Mouse (Mus musculus) spleen, postnatal 10 days (tissue): ENCODE data around the gene Rph3al.

Experiments used
- DNase-seq, 2 experiments: peaks; one replicate each; pipeline ENCODE4 v3.0.0; 2021 to 2022; ENCODE audit warnings: low spot score in 2 of 2

The Rph3al gene

DNA sequence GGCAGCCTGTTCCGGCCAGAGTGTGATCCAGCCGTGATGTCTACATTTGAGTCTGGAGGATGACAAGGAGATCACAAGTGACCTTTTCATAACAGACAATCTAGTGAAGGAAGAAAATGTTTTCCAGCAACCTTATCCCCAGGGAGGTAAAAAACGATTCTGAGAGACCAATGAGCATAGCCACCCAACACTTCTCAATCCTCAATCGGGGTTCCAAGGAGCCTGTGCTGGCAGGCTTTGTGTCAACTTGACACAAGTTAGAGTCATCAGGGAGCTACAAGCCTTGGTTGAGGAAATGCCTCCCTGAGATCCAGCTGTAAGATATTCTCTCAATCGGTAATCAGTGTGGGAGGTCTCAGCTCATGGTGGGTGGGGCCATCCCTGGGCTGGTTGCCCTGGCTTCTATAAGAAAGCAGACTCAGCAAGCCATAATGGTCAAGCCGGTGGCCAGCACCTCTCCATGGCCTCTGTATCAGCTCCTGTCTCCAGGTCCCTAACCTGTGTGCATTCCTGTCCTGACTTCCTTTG lies at the start of gene Rph3al:
Gene Rph3al, minus strand, starts transcription at position 51 of the 528 bp plus-strand sequence.
- DNase-seq, result no peak

DNA sequence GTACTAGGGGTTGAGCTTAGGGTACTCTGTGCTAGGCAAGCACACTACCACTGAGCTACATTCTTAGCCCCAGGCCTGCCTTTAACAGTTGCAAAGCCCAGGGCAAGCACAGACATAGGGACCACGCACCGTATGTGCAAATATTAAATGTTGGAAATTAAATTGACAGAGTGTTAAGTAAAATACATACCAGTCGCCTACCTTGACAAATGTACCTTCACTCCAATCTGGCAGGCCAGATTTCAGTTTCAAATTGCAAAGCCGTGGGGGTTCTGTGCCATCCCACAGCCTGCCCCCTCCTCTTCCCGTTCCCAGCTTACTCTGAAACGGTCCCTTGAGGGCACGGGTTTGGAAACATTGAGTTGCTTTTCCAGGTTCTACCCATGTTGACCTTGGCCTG lies 47.7 kb upstream of the Rph3al start:
- no peak for DNase-seq

DNA sequence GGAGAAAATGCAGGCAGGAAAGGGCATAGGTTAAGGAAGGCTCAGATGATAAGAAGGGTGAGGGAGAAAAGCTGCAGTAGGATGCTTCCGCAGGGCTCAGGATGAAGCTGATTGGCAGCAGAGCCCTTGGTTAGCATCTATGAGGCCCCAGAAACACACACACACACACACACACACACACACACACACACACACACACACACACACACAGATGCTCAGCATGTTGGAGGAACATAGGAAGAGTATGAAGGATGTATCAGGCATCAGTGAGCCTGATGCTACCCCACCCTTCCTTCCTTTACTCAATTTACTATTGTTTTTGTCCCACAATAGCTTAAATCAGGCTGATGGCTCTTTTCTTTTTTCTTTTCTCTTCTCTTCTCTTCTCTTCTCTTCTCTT lies 46.4 kb upstream of the Rph3al start:
- DNase-seq, result no peak

DNA sequence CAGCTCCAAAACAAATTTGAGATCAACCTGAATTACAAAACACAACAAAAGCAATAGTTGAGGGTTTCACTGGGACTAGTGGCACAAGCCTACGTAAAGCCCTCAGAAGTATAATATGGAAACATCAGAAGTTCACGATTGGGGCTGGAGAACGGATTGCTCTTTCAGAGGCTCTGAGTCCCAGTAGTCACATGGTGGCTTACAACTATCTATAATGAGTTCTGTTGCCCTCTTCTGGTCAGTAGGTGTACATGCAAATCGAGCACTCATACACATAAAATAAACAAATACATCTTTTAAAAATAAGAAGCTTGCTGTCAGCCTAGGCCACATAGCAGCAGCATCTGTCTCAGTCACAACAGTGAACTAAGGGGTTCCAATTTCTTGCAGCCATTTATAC lies 45.0 kb upstream of the Rph3al start:
- DNase-seq, result no peak

DNA sequence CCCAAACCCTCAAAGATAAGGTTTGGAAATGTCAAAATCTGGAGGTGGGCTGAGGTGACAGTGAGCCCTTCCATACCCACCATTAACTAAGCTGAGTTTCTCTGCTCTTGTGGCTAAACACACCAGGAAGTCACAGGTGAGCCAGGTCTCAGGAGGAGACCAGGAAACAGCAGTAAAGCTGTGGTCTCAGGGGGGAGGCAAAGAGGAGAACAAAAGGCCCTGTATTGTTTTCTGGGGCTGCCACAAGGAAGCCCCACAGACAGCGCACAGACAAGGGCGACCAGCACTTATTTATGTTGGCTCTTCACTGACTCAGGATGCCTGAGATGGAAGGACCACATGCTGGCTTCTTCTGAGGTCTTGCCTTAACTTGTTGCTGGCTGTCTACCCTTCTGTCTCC lies 42.2 kb upstream of the Rph3al start:
- no peak for DNase-seq

DNA sequence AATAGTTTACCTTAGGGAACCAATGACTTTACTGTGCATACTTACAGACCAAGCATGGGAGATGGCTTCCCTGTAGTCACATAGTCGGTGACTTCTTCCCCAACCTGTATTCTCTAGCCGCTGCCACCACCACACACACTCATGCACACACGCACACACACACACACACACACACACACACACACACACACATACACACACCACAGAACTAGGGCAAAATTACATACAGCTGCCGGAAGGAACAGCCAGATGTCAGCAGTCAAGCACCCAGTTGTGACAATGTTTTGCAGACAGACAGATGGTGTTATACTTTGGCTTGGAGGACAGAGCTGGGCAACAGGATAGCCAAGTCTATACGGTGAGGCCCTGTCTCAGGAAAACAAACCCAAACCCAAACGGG lies 39.8 kb upstream of the Rph3al start:
- DNase-seq, result peak in 1 of 2 experiments; percentile 47

DNA sequence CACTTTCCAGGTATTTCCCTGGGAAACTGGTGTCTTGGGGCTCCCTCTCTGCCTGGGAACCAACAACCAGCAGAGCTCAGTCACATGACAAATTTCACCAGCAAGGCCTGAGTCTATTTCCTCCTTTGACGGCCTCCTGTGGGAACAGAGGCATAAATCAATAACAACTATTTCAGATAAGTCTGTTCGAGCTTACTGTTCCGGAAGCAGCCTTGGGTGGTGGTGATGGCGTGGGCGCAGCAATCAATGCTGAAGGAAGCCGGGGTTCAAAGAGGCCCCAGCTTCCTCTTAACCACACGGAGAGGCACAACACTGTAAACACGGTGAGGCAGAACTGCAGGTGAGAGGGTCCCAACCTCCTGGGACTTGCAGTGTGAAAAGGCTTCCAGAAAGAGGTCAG lies 38.5 kb upstream of the Rph3al start:
- DNase-seq, result peak in 1 of 2 experiments; percentile 74

DNA sequence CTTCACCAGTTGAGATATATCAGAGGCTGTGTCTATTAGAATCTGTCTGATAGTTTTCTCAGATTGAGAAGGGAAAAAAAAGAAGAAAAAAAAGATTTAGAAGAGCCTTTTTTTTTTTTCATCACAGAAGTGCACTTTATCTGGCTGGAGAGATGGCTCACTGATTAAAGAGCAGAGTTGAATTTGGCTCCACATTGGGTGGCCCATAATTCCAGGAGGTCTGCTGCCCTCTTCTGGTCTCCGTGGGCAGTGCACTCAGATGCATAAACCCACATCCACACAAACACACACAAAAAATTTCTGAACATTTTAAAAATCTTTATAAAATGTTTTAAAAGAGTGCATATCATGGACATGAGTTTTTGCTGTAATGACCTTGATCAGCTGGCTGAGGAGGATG lies 35.8 kb upstream of the Rph3al start:
- DNase-seq, result peak in 1 of 2 experiments; percentile 49

DNA sequence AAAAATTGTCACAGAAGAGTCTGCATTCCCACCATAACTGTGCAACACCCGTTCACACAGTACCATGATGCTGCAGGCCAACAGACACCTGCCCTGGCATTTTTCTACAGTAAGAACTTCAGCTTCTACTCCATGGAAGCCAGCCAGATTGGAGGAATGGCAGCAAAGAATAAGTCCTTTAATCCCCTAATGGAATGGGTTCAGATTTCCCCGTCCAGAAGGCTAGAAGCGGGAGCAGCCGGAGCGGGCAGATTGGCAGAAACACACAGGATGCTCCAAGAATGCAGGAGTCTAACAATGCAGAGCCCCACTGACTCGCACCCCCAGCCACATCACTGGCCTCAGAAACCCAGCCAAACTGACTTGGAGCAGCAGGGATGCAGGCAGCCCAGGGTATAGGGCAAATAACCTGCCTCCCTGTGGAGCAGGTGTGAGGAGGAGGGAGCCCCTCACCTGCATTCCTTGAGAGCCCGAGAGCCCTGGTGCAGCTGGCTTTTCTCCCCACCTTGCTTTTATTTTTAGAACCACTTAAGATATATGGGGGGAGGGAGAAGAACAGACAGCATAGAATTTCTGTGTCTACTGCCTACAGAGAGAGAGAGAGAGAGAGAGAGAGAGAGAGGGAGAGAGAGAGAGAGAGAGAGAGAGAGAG lies 34.8 kb upstream of the Rph3al start:
- no peak for DNase-seq

DNA sequence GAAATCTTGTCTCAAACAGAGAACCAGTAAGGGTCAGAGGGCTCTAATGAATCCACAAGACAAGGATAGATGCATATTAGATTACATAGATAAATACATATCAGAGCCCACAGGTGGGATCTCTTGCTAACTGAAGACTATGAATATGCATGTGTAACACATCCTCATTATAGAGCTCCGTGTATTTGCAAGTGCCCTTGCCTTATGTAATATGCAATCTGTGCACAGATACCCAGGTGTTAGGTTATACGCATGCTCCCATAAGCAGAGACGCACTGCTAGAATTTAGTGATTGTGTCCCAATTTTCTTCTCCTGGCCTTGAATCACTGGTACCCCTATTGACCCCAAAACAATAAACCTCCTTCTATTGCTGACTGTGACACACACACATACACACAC lies 34.0 kb upstream of the Rph3al start:
- DNase-seq, result no peak

DNA sequence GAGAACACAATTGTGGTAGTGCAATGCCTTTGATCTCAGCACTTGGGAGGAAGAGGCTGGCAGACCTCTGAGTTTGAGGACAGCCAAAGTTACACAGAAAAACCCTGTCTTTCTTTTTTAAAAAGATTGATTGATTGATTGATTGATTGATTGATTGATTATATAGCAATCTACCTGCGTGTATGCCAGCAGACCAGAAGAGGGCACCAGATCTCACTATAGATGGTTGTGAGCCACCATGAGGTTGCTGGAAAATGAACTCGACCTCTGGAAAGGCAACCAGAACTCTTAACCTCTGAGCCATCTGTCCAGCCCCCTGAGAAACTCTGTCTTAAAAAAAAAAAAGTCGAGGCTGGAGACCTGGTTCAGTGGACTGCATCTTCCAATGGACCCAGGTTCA lies 32.4 kb upstream of the Rph3al start:
- no peak for DNase-seq

DNA sequence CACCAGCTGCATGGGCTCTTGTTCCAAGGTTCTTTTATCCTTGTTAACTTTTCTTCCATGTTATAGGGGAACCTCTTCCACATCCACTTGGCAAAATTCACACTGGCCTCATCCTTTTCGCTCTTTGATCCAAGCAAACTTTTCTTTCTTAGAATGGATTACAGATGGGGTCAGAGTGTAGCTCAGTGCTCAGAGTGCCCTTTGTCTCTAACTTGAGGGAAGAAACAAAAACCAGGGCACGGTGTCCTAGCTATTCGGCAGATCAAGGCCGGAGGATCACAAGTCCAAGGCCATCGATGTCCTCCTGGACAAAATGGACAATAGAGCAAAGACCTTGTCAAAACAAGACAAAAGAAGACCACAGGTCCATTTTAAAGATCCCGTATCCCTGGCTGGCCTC lies 30.5 kb upstream of the Rph3al start:
- no peak for DNase-seq

DNA sequence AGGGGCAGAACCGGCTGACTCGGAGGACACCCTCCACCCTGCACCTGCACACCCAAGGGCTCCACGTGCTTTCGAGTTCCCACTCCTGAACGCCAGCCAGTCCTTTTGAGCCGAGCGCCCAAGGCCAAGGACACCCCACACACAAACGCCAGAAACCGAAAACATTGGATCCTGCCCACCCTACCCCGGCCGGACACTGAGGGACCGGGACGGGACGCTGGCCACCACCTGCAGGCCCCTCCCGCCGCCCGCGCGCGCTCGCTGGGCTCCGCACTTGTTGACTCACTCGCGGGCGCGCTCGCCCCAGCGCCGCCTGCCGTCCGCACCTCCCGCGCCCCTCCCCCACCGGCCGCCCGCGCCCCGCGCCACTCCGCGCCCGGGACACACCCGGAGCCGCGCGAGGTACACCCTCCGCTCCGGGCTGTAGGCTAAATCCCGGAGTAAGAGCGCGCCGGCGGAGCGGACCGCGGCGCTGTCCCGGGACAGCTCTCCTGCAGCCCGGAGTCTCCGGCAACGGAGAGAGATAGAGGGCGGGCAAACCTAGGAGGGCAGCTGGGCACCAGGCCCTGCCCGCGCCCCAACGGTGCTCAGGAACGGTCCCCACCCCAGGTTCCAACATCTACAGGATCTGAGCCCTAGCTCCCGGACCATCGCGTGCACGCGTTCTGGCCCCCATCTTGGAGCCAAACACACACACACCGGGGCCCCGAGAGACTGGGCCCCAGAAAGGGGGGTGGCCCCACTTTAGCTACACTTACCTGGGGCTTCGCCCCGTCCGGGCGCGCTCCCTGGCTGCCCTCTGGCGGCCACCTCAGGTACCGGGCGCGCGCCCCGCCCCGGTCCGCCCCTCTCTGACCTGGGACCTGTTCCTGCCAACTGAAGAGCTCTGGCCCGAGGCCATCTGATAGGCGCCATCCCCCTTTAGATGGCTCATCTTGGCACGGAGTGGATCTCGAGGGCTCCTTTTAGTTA lies 28.5 kb upstream of the Rph3al start:
- peak; percentile 89 for DNase-seq

DNA sequence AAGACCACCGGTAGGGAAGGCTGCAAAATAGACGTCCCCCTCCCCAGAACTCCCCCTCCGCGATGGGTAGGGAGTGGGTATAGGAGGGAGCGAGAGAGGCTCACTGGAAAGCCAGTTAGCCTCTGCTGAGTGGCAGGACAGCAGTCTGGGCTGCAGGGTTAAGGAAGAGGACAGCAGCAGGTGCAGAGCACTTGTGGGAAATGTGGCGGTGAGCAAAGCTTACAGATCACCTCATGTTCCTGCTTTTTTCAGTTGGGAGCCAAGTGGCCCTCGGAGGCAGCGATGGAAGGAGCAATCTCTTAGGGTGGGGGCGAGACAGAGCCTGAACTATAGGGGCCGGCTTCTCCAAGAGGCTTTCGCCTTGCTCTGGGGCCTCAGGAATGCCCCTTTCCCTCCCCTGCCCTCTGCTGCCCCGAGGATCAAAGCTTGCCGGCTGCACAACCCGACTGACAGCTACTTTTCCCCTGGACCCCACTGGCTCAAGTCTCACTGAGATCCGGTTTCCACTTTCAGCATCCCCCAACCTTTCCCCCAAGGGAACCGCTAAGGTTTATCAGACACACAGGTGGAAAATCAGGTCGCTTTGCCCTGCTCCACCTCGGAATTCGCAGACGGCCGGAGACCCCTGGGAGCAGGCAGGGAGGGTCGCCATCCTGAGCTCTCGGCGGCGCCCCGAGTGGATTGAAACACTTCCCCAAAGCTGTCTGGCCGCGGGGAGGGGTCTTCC lies 27.6 kb upstream of the Rph3al start:
- peak; percentile 31 to 37 for DNase-seq

DNA sequence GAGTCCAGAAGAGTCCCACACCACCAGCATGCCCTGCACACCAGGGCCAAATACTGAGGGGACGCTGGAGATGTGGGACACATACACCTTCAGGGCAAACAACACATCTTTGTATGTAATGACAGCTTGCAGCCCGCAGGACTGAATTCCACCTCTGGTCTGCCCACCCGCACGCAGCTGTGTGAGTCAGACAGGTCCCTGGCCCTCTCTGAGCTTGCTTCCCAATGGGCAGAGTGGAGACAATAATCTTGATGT lies 26.2 kb upstream of the Rph3al start:
- DNase-seq, result no peak

DNA sequence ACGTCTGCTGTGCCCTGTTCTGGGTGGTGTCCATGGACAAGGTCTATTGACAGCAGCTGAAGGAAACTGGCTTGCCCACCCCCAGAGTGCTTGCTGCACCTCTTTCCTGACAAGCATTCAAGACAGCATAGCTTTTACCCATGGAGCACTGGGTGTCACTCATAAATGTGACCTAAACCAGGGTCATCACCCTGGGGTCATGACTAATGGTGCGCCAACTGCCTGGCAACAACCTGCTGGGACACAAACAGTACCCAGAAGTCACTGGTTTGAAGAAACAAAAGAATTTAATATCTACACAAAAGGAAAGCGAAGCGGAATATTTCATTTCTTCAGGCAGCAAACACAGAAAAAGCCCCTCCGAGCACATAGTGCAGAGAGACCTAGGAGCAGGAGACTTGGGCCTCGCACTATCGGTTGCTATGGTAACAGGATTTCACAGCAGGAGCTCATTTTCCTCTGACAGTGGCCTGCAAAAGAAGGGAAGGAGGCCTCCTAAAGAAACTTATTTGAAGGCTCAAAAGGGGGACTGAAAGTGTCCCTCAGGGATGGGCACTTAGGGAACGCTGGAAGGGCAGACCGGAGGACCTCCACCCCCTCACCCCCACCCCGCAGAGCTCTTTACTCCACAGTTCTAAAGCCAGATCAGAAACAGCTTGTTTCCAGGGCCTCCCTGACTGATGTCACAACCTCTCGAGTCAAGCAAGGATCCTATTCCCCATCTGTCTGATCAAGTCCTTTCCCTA lies 25.7 kb upstream of the Rph3al start:
- no peak for DNase-seq

DNA sequence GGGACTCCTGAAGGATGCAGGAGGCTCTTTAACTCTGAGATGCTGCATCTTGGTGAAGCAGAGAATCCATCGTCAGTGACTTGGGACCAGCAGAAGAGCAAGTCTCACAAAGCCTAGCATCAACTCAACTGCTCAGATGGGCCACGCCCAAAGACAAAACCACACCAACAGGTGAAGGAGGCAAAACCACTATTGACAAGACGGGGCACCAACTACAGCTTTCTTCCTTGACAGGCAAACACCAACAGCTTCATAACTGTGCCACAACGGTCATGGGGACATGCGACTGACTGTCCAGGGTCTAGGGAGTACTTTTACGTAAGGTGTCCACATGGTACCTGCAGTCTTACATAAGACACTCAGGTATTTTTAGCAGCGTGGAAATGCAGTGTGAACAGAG lies 23.6 kb upstream of the Rph3al start:
- no peak for DNase-seq

DNA sequence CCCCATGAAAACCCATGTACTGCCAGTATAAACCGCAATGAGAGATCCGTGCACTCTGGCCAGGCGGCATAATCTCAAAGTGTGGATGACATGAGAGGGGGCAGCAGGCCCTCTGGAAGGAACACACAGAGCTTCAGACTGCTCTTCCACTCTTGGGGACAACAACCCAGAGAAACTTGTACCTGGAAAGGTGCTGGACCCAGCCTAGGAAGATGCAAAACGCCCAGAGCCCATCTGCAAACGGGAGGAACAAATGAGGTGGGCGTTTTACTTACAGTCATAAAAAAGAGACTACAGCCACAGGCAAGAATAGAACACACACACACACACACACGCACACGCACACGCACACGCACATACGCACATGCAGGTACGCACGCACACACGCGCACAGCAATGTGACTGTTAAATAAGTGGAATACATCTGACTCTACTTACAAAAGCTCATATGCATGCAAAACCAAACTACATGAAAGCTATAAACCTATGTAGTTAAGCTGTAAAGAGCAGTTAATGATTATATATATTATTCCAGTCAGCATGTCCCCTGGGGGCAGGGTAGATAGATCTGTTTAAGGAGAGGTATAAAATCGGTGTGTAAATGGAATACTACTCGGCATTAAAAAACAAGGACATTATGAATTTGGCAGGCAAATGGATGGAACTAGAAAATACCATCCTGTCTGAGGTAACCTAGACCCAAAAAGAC lies 19.0 kb upstream of the Rph3al start:
- no peak for DNase-seq

DNA sequence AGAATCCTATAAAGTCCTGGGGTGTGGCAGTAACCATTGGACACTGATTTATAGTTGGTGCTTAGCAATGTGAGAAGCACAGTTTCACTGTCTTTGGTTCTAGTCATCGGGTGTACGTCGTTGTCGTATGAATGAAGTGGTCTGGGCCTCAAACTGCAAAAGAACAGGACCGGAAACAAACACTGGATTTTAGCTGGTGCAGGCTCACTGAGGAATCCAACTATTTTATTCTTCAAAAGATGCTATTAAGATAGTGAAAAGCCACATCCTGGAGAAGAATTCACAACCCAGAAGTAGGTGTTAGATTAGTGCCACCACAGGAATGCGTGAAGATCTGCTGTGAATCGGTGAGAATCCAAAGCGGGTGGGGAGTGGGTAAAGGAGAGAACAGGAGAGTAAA lies 18.4 kb upstream of the Rph3al start:
- no peak for DNase-seq

DNA sequence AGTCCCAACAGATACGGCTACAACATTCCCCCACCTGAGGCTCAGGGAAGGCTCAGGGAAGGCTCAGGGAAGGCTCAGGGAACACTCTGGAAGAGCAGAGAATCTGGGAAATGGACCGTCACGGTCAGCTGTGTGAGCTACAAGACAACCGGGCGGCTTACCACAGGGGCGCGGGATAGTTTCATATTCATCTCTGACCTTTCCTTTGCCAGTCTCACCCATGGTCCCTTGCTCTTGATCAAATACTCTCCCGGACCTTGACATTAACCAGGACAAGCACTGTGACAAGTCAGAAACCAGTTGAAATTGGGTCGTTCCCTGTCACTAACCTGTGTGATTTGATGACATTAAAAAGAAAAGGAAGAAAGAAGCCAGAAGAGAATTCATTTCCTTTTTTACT lies 16.7 kb upstream of the Rph3al start:
- DNase-seq, result no peak

DNA sequence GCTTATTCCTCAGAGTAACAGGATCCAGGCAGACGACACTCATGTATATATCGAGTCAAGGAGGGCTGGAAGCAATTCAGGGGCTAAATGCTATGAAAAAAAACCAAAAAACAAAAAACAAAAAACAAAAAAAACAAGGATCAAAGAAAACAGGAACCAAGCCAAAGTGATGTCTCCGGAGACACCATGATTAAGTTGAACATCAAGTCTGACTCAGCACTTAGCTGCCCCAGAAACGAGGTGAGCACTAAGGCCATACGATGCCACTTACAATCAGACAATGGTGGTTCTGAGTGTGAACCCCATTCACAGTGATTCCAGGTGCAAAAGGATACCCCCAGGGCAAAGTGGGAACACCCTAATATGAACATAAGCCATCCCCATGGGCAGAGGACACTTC lies 13.7 kb upstream of the Rph3al start:
- no peak for DNase-seq
